9 mouse cellular contexts compared by ENCODE assay signal in the genomic region with DNA sequence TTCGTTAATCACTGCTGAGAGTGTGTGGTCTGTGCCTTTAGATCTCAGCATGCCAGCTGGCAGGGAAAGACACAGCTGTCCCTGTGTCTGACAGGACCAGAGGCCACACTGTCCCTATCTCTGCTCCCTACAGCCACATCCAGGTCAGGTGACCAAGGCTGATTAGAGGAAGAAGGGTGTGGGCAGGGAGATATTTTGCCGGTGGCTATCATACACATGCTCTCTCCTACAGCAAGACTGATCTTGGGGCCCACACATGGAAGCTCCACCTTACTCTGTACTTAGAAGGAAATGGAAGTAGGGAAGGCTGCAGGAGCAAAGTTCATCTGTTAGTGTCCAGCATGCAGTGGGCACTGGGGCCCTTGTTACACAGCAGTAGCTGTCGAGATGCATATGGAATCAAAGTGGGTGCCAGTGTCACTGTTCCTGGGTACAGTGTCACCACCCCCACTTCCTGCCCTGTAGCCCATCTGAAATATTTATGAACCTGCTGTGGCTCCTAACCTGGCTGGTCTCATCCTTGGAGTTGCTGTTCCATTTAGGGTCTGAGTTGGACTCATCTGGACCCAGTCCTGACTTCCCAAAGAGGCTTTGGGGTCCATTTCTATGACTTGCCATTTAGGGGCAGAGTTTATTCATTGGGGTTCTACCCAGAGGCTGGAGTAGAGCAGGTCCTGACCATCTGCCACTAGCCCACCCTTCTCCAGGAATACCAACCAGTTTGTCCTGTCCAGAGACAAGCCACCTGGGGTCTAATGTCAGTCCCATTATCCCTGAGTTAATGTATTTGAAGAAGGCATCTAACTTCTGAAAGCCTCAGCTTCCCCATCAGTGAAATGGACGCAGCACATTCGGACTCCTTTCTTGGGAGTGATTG. TPM values are rescaled to one million over a fixed set of nuclear protein-coding genes. Genes with fewer than 3 reads are reported as not detected.
A peak's percentile ranks its signal among the peaks of the same experiment; 100 is the strongest.
DNase-seq lines count a peak whose midpoint lies in the region; ATAC-seq and TF ChIP-seq lines count a peak whose summit lies in the region.
"Had no signal": no experiment of that assay in that cellular context is flagged by ENCODE, and none has a peak within 500 bp of the region (broad histone marks: within the 10 kb centered on the region; RNA-seq: fewer than 3 reads in every experiment).

No protein-coding gene starts in this region.

- ATAC-seq in lung, embryonic 16.5 days (ENCODE audit: low read depth), result peak; percentile 34
- peak; percentile 99 for ATAC-seq in liver, embryonic 15.5 days (ENCODE audit: insufficient read depth)
- ATAC-seq in stomach, postnatal 0 days (ENCODE audit: low FRiP score, low TSS enrichment), result peak; percentile 81

- H3K9ac ChIP-seq in lung, embryonic 16.5 days (ENCODE audit: low read length), result no peak overlapping the region
- H3K9ac ChIP-seq in liver, embryonic 15.5 days, result peak overlapping the region; percentile 46
- no peak overlapping the region for H3K9ac ChIP-seq in stomach, postnatal 0 days (ENCODE audit: low read length)
- H3K9ac ChIP-seq: neural tube, embryonic 12.5 days had no signal

- H3K9me3 ChIP-seq in lung, embryonic 16.5 days (ENCODE audit: control insufficient read depth, low read length), result no peaks in the 10 kb centered on the region
- H3K9me3 ChIP-seq in liver, embryonic 15.5 days (replicated peaks), result no peaks in the 10 kb centered on the region
- no peaks in the 10 kb centered on the region for H3K9me3 ChIP-seq in stomach, postnatal 0 days (ENCODE audit: control insufficient read depth, low read length)
- H3K9me3 ChIP-seq: neural tube, embryonic 12.5 days had no signal

- H3K27me3 ChIP-seq in lung, embryonic 16.5 days (ENCODE audit: control insufficient read depth, insufficient read depth, low read depth, low read length), result no peaks in the 10 kb centered on the region
- peaks cover 27% of the 10 kb centered on the region for H3K27me3 ChIP-seq in liver, embryonic 15.5 days
- no peaks in the 10 kb centered on the region for H3K27me3 ChIP-seq in stomach, postnatal 0 days (ENCODE audit: control insufficient read depth, insufficient read depth, low read length)
- H3K27me3 ChIP-seq: neural tube, embryonic 12.5 days had no signal

- H3K4me2 ChIP-seq in lung, embryonic 16.5 days (ENCODE audit: low read depth, low read length), result no peak overlapping the region
- peak overlapping the region; percentile 67 for H3K4me2 ChIP-seq in liver, embryonic 15.5 days
- no peak overlapping the region for H3K4me2 ChIP-seq in stomach, postnatal 0 days (replicated peaks; ENCODE audit: low read depth)
- H3K4me2 ChIP-seq: neural tube, embryonic 12.5 days had no signal

- no peak for TF ChIP-seq CTCF in lung, adult 2 months (IDR thresholded peaks at IDR 0.05; ENCODE audit: insufficient read depth, low read length)
- TF ChIP-seq CTCF in stomach, postnatal 0 days (IDR thresholded peaks at IDR 0.05; ENCODE audit: low read depth), result no peak

- H3K36me3 ChIP-seq in lung, embryonic 16.5 days (ENCODE audit: control insufficient read depth, insufficient read depth, low read length), result no peaks in the 10 kb centered on the region
- no peaks in the 10 kb centered on the region for H3K36me3 ChIP-seq in liver, embryonic 15.5 days (replicated peaks)
- no peaks in the 10 kb centered on the region for H3K36me3 ChIP-seq in stomach, postnatal 0 days (ENCODE audit: control insufficient read depth, insufficient read depth, low read length)
- H3K36me3 ChIP-seq: neural tube, embryonic 12.5 days had no signal

- no peak overlapping the region for H3K27ac ChIP-seq in lung, embryonic 16.5 days (ENCODE audit: low read length)
- H3K27ac ChIP-seq in liver, embryonic 15.5 days (replicated peaks), result peak overlapping the region; percentile 95
- no peak overlapping the region for H3K27ac ChIP-seq in stomach, postnatal 0 days (replicated peaks)
- H3K27ac ChIP-seq: neural tube, embryonic 12.5 days had no signal

- H3K4me3 ChIP-seq in lung, embryonic 16.5 days (ENCODE audit: low read length), result no peak overlapping the region
- no peak overlapping the region for H3K4me3 ChIP-seq in lung, adult 2 months (replicated peaks; ENCODE audit: extremely low read depth, low read depth, low read length)
- H3K4me3 ChIP-seq in liver, embryonic 15.5 days (replicated peaks), result peak overlapping the region; percentile 30
- H3K4me3 ChIP-seq in stomach, postnatal 0 days (ENCODE audit: low read depth, low read length), result no peak overlapping the region
- H3K4me3 ChIP-seq: neural tube, embryonic 12.5 days had no signal

- no peak for TF ChIP-seq EP300 in stomach, postnatal 0 days (optimal IDR thresholded peaks at IDR 0.05)

- no peak for DNase-seq in lung, adult 2 months
- peak; percentile 21 for DNase-seq in embryo, embryonic 10.5 days (ENCODE audit: low spot score)
- peak; percentile 24 for DNase-seq in stomach, postnatal 0 days (ENCODE audit: low spot score)
- no peak for DNase-seq in layer of hippocampus, adult 9-11 months
- DNase-seq in cerebellum, postnatal 25 days, result no peak
- no peak for DNase-seq in frontal cortex, postnatal 25 days (ENCODE audit: low spot score in 2 of 2)

- peaks cover 10% of the 10 kb centered on the region for H3K4me1 ChIP-seq in lung, embryonic 16.5 days (replicated peaks; ENCODE audit: control insufficient read depth, insufficient read depth, low read length)
- peaks cover 6% of the 10 kb centered on the region; the same call in 1 of the 2 replicates for H3K4me1 ChIP-seq in lung, adult 2 months (ENCODE audit: control insufficient read depth, insufficient read depth, low read length)
- peaks cover 53% of the 10 kb centered on the region for H3K4me1 ChIP-seq in liver, embryonic 15.5 days (replicated peaks)
- H3K4me1 ChIP-seq in stomach, postnatal 0 days (replicated peaks; ENCODE audit: control insufficient read depth, insufficient read depth), result no peaks in the 10 kb centered on the region
- H3K4me1 ChIP-seq: neural tube, embryonic 12.5 days had no signal

- TF ChIP-seq POLR2A in lung, adult 2 months (IDR thresholded peaks at IDR 0.05; ENCODE audit: borderline replicate concordance, extremely low read depth, low read depth, low read length), result no peak

- 38% methylated on average over 5 of the region's 5 CpGs for WGBS in lung, embryonic 16.5 days
- WGBS in lung, adult 2 months, result 29% methylated on average over 5 of the region's 5 CpGs
- WGBS in liver, embryonic 15.5 days (ENCODE audit: insufficient replicate concordance), result 36% methylated on average over 5 of the region's 5 CpGs
- WGBS in stomach, postnatal 0 days, result 50% methylated on average over 5 of the region's 5 CpGs

RNA-seq across cellular contexts. Expression of gene Odc1, which starts 38.2 kb away (rescaled TPM):
- polyA plus RNA-seq in lung, embryonic 16.5 days (2015; fragmentation: Nextera tagmentation; extraction: Ambion mirVana), result 138 and 142 TPM in 2 replicates
- polyA plus RNA-seq in lung, adult 2 months (2012; rRNA removed), result 48.1 and 59.5 TPM in 2 replicates
- 404 and 432 TPM in 2 replicates for polyA plus RNA-seq in liver, embryonic 15.5 days (2015; fragmentation: Nextera tagmentation; extraction: Ambion mirVana)
- 67.7 and 70.4 TPM in 2 replicates for polyA plus RNA-seq in stomach, postnatal 0 days (2015; fragmentation: Nextera tagmentation; extraction: Ambion mirVana)

Comparison
In these comparisons a context has a peak if more than half of its experiments do, and no peak if none do; other contexts are left out.
1. ATAC-seq: peak in every context shown above with its lines; median percentile 99 in liver, embryonic 15.5 days; 81 in stomach, postnatal 0 days; 34 in lung, embryonic 16.5 days.
2. DNase-seq: peak in embryo, embryonic 10.5 days (single experiment) and stomach, postnatal 0 days (single experiment); none in lung, adult 2 months (single experiment), layer of hippocampus, adult 9-11 months (single experiment), cerebellum, postnatal 25 days (0 of 2) and frontal cortex, postnatal 25 days (0 of 2).